Mouse (Mus musculus) adrenal gland, postnatal 36 days (tissue): Measurements from ENCODE around the gene BC051665. TPM values are rescaled to one million over a fixed set of nuclear protein-coding genes. Genes with fewer than 3 reads are reported as not detected.

ENCODE experiments used
- DNase-seq, 2 experiments: peaks; one replicate each; pipeline ENCODE4 v3.0.0; 2021; ENCODE audit warnings: mixed read lengths in 1 of 2
- total RNA-seq, 2 experiments: library from RNA; stranded (reverse); gene quantifications; 2 replicates each; pipeline ENCODE4 v1.2.3; 2021

The BC051665 gene
- total RNA-seq, 2 experiments from 2014 or later: not detected

DNA sequence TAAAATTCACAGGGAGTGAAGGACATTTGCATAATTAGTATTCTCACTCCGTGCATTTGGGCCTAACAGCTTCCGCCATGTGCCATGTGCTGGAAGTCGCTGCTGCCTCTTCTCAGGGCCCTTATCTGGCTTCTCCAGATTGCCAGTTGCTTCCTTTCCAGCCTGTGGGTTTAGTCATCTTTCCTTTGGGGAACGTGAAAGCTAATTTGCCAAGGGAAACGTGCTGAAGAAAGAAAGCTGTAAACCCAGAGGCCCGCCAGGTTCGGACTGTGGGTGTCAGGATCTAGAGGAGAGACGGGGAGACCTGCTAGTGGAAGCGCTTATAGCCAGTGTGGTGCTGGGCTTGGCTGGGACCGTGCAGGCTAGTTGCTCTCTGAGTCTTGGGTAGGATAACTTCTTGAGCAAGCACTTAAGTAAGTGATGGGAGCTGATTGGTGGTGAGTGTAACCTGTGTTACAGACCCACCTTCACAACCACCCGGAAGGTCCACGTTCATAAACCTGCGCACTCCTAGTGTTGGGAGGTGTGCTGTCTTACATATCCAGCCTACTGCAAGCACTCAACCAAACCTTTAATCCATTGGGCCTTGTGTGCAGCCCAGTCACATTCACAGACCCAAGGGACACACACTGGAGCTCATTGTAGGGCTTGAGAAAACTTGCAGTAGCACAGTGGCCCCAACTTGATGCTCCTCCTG, 42.6 kb downstream of the BC051665 start:
- no peak for DNase-seq

DNA sequence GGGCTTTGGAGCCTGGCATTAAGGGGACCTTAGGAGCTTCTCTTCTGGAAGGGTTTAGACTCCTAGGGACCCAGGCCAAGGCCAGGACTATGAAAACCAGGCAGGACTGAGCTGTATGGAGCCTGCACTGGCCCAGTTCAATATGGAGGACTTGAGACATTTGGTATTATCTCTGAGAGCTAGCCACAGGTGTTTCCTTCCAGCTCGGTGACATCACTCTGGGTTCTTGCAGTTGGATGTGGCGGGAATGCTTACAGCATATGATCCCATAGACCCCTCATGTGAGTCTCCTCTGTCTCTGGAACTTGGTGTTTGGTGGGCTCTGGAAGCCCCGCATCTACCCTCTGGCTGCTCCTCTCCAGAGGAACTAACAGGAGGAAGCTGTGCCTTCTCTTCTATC, 43.6 kb downstream of the BC051665 start:
- DNase-seq: no peak

DNA sequence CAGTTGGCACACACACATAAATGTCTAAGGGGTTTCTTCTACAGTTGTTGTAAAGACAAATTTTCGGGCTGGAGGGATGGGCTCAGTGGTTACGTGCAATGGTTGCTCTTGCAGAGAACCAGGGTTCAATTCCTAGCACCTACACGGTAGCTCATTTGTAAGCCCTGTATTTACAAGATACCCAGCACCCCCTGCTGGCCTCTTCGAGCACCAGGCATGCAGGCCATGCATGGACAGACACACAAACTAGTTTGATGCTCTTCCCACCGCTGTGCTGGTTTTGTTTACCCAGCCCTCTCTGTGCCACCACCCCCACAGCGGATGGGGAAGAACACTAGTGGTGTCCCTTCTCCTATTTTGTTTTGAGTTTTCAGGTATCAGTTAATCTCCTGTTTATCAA, 45.9 kb downstream of the BC051665 start:
- no peak for DNase-seq

GRCm38 (mm10) chr13:60738429-60738828, 47.7 kb downstream of the BC051665 start:
- peak; percentile 70 to 83 for DNase-seq

DNA sequence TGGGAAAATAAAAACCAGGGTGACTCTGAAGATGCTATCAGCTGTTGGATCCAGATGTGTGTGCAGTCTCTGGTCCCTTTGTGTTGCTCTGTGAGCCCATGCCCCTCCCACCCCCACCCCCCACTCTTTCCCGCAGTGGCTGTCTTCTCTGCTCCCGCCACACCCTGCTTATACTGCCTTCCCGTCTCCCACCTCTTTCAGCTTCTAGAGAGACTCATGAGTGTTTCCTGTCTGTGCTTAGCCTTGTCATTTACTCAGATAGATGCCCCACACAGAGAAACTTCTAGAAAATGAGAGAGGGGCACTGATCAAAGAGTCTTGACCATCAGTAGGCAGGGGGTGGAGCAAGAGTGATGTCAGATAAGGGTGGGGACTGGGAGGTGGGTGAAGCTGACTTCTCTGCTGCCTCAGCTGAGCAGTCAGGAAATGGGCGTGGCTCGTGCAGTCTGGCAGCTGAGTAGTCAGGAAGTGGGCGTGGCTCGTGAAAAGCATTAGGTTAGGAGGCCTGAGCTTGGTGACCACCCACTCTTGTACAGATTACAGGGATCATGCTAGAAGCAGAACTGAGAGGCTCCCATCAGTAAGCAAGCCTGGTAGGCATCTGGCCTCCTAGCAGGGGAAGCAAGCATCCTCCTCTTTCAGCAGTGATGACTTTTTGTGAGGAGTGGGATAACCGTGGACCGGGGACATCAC, 48.4 kb downstream of the BC051665 start:
- peak; percentile 71 to 84 for DNase-seq

DNA sequence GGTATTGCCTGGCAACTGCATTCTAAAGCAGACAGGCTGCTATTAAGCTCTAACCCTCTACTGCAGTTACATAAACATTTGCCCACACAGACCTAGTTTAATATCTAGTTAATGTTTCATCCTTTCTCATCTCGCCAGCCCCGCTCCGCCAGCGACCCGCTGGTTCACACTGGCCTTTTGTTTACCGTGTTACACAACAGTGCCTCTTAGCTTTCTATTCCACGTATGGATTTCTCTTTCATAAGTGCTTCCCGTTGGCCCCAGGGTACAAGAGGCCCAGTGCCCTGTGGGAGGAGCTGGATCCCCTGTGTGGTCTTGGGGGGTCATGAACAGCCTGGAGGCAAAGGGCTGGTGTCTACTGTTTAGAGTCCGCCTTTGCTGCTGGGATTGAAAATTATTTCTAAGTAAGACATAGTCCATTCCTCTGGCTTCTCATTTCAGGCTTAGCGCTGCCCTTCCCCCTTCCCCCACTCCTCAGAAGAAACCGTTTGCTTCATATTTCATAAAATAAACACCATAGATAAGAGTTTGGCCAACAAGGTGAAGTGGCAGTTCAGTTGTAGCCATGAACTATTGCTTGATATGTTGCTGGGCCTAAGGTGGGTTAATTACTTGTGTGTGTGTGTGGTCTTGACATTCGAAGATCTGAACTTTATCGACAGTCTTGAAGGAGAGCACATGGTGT, 49.6 kb downstream of the BC051665 start:
- DNase-seq: no peak

DNA sequence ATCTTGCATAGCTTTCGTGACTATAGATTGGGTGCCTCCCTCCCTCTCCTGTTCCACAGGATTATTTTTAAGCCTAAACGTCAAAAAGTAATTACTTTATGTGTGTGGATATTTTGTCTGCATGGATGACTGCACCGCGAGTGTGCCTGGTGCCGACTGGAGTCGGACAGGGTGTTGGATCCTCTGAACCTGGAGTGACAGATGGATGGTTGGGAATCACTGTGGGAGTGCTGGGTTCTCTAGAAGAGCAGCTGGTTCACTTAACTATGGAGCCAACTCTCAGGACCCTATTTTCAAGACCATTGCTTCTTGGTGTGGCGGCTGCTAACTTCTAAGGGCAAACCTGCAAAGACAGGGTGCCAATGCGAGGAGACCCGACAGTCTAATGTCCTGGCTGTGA, 50.9 kb downstream of the BC051665 start:
- DNase-seq: no peak

Other genes starting within 250 kb of the BC051665 start
- gene Dapk1, start 184.4 kb downstream of the BC051665 start, total RNA-seq: 10 to 100 TPM; 15.1 to 21.7 TPM
- gene Ctsll3, start 16.5 kb upstream of the BC051665 start, total RNA-seq: not detected
- 100 to 1,000 TPM in 1 of 2 experiments, under 1 TPM in 1; 0.50 to 108 TPM for gene 4930486L24Rik, start 78.1 kb upstream of the BC051665 start, total RNA-seq
- under 1 TPM; 0.36 to 0.99 TPM for gene Gm49392, start 110.5 kb upstream of the BC051665 start, total RNA-seq
- gene Ctla2b, start 111.1 kb upstream of the BC051665 start, total RNA-seq: 1 to 10 TPM; 2.7 to 5.4 TPM
- gene Tpbpb, start 118.5 kb upstream of the BC051665 start, total RNA-seq: not detected
- gene Gm49393, start 149.2 kb upstream of the BC051665 start, total RNA-seq: not detected
- 1 to 10 TPM in 1 of 2 experiments, under 1 TPM in 1; 0.59 to 2.7 TPM for gene Gm49391, start 150.2 kb upstream of the BC051665 start, total RNA-seq
- gene Ctla2a, start 150.3 kb upstream of the BC051665 start, total RNA-seq: 10 to 100 TPM; 30.3 to 51.8 TPM
- gene Tpbpa, start 155.6 kb upstream of the BC051665 start, total RNA-seq: not detected
- gene Ctsj, start 219.6 kb upstream of the BC051665 start, total RNA-seq: not detected